Mouse (Mus musculus): ENCODE measurements at regions not wholly inside any gene's neighbourhood (a gene's known extent, or its start where the extent isn't known, plus 50 kb on each side); places are given as distances from the start of the nearest gene placed in this dataset.

DNA sequence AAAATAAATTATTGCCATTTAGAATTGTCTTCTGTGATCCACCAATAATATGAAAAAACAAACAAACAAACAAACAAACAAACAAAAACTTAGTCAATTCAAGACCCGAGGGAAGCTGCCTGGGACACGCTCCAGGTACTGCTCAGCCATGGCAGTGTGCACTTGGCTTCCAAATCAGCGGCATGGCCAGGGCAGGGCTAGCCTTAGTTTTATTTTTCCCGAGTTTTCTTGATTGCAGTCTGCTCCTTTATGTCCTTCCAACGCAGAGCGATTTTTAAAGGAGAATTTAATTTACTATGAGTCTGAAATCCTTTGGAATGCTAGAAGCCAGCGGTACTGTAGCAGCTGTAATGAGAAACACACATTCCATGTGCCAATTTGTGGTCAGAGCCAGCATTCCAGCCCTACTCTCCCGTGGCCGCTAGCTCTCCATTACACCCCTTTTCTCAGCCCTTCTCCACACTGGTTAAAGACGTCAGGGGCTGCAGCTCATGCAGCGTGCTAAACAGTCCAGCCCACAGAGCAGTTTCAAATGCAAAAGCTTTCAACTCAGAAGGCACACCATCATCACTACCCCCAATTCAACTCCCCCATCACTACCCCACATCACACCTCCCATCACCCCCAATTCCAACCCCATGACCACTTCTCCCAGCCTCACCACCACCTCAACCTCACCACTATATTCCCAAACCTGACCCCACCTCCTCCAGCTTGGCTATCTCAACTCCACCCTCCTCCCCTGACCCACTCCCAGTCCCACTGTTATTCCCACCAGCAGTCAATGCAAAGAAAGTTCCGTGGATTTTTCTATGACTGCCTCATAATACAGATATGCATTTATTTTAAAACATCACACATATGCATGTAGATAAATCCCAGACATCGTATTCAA lies 187.9 kb upstream of the Gas1 start:
- DNase-seq (ENCODE audit: low read depth, low spot score): no peak

DNA sequence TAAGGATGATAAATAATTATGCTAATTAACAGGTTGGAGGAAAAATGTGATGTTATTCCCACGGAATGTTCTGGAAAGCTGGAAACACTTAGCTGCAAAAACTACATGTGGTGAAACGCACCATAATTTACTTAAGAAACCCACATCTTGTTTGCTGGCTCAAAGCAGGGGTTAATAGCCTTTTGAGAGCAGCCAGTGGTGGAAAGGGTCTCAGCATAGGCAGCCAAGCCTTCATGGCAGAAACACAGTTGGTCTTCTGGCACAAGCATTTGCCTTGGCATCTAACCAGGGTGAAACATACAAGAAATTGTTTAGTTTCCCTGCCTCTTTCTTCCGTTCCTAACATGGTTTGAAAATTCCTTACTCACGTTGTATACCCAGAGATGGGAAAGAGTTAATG lies 192.1 kb upstream of the Gas1 start:
- DNase-seq (ENCODE audit: low read depth, low spot score): no peak

DNA sequence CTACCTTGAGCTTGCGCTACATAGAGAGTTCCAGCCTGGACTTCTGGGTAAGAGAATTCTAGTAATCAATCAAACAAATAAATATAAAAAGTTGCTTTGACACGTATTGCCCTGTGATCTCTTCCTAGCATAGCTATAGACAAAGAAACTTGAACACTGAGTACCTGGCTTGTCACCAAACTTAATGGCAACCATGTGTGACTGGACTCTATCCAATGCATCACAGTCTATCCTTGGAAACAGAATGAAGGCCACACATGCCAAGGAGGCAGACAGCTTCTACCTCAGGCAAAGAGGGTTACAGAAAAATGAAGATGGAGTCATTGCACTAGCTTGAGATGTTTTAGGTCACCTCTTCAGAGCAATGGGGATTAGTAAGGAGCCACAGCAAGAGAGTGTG lies 194.5 kb upstream of the Gas1 start:
- no peak for DNase-seq (ENCODE audit: low read depth, low spot score)

DNA sequence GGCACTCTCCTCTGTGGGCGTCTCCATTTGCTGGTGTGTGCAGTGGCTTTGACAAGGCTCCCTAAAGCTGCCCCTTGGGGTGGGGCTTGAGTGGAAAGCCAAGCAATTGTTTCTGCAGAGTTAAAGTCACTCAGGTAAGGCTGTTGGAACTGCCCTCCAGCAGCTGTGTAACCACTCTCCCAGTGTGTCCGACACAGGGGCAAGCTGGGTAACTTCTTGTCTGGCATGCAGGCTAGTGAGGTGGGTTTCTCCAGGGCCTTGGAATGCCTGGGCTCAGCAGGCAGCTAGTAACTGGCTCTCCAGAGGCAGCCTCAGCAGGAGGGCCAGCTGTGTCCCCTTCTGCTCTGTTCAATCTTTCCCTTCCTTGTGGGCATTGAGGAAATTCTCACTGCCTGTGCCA lies 199.5 kb upstream of the Gas1 start:
- DNase-seq (ENCODE audit: low read depth, low spot score): no peak

DNA sequence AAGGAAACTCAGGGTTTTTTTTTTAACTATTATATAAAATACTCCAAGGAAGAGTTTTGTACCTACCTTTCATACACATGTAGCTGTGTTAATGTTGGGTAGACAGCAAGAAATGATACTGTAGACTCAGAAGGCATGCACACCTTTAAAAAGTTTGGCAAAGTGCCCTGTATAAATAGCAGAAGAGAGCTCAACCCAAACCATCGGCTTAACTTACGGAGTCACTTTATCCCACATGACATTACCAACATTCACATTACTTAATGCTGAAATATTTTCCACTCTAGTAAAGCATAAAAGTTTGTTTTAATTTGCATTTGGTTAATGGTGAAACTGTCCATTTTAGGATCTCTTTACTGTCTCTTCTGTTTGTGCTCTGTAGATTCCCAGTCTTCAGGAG lies 205.7 kb upstream of the Gas1 start:
- no peak for DNase-seq (ENCODE audit: low read depth, low spot score)

DNA sequence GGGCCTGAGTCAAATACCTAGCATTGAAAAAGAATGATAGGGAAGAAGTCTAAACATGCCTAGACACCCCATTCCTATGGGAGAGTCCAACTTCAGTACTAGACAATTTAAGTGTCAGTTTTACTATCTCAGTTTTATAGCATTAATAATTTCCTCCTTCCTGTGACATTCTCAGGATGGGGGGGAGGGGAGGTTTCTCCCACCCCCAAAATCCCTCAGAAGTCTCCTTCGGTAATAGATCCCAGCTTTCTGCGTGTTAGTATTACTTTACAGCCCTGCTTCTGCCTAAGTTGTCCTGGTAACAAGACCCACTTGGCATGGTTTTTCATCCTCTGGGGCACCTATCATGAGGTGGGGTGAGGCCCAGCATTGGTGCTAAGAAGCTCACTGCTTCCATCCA lies 202.9 kb upstream of the Dapk1 start:
- no peak for DNase-seq (ENCODE audit: low read depth, low spot score)

DNA sequence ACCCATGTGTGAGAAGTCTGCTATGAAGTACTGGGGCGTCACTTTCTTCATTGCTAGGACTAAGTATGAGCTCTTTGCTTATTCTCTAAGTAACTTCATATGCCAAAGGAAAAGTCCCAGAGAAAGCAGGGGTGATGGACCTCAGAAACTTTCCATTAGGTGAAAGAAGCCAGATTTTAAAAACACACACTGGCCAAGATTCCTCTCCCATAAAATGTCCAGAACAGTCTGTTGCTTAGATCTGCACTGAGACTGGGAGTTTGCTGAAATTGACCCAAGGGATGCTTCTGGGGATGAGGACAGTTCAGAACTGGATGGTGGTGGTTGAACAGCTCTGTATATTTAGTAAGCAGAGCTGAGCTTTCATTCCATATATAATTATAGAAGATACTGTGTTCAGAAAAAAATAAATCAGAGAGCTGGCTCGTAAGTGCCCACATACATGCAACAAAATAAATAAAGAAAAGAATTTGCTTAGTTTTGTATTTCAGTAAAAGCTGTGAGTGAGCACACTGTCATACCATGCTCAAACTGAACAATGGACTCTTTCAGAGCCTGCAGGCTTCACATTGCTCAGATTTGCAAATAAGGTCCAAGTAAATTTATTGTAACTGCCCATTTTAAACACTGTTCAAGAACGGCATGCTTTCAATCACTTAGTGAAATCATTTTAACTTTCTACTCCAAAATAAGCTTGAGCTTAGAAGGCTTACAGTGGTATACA lies 200.8 kb upstream of the Dapk1 start:
- no peak for DNase-seq (ENCODE audit: low read depth, low spot score)

DNA sequence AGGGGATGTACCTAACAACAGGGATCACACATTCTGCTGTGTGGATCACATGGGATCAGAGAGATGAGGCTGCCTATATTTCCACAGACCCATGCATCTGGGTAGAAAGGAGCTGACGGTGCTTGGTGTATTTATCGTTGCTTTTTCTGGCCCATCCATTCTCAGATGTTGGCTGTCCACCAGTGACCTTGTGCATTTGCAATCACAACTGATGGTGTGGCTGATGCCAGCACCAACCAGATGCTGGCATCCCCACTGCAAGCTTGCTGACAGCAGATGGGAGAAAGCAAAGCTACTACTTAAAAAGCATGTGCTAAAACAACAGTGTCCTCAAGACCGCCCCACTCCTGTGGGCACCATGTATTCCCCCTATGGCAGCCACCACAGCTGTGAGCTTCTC lies 198.3 kb upstream of the Dapk1 start:
- no peak for DNase-seq (ENCODE audit: low read depth, low spot score)

DNA sequence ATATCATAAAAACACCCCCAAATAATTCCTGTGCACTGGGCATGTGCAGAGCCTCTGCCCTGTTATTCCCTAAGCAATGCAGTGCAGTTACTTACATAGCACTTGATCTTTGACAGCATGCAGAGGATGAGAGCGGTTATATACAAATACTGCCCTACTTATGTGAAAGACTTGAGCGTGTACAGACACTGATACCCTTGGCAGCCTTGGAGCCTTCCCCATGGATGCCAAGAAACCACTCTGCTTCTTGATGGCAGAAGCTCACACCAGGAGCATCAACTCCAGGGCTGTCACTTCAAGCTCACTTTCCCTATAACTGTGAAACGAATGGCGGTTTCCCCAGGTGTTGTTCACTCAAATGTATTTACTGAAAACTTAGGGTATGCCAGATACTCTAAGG lies 194.4 kb upstream of the Dapk1 start:
- no peak for DNase-seq (ENCODE audit: low read depth, low spot score)

DNA sequence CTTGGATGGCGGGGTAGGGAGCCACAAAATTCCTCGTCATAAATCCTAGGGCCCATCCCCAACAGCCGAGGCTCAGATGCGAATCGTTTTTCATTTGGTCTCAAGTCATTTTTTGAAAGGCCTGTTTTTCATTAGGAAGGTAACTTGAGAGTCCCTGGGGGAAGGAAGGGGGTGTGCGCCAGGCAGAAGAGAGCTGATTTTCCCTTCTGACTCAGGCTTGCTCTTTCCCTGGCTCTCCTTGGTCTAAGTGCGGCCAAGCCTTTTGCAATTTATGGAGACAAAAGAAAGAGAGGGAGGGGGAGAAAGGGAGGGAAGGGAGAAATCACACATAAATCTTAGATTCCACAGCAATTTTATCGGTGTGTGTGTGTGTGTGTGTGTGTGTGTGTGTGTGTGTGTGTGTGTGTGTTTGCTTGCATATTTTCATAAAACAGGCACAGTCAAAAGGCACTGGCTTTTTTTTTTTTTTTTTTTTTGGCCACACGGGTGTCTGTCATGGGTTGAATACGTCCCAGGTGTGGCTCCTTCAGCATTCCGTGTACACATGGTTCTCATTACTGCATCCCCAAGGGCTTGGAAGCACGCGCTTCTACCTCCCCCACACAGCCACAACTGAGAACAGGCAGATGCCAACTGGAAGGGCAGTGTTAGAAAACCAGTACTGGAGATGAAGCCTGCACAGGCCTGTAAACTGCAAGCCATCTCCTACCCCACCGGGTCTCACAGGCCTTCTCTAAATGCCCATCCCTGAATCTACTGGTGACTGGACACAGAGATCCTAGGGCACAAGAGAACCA lies 191.8 kb upstream of the Dapk1 start:
- no peak for DNase-seq (ENCODE audit: low read depth, low spot score)

DNA sequence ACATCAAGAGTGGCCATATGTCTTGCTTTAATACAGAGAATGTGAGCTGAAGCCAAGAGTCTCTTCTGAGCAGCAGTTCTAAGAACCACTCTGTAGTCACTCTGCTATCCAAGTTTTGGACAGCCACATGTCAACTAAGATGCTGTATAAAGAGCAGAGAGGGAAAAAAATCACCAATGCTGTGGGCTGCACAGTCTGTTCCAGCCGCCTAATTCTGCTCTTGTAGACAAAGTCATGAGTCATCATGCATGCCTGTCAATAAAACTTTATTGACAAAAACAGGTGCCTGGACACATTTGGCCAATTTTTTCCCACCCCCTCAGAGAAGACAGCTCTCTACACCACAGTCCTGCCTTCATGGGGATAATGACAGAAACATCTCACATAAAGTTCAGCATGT lies 185.7 kb upstream of the Dapk1 start:
- DNase-seq (ENCODE audit: low read depth, low spot score): no peak

DNA sequence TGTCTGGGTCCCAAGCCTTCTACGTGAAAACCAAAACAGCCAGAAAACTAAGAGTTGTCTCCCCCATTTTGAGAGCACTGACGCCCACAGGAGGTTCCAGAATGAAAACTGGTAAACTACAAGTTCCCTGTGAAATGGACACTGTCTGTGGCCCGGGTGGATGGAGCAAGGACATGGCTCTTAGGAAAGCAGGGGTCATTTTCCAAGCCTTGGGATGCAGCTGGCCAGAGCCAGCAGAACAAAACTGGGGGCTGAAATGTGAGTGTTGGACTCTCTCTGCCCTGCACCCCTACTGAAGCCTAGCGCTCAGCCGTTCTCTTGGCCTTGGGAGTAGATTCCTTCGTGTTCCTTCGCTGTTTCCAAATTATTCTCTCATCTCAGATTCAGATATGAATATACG lies 184.7 kb upstream of the Dapk1 start:
- no peak for DNase-seq (ENCODE audit: low read depth, low spot score)

DNA sequence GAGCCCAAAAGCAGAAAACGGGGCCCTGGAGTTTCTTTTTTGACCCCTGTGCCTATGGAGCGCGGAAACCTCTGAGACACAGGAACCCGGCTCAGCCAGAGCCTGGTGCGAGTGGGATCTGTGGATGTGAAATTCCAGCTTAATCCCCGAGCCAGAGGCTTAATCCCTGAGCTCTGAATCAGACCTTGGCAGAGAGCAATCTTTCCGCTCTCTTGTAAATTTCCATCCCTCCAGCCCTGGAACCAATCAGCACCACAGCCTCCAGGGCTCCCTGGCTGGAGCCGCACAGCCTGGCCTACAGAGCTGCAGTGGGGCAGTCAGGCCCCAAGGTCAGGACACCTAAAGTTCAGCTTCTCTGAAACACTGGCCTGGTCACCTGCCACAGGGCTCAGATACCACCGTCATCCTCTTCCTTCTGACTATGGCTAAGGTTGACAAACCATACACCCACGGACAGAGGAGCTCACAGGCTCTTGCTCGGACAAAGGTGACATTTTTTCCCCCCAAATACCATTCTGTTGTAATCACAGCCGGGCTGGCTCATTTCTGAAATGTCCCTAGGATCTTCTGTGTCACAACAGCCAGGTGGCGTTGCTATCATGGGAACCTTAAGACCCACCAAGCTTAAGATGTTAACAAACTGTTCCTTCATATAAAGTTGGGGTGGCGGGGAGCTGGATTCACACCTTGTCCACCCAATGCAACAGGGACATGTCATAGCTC lies 184.2 kb upstream of the Dapk1 start:
- no peak for DNase-seq (ENCODE audit: low read depth, low spot score)

DNA sequence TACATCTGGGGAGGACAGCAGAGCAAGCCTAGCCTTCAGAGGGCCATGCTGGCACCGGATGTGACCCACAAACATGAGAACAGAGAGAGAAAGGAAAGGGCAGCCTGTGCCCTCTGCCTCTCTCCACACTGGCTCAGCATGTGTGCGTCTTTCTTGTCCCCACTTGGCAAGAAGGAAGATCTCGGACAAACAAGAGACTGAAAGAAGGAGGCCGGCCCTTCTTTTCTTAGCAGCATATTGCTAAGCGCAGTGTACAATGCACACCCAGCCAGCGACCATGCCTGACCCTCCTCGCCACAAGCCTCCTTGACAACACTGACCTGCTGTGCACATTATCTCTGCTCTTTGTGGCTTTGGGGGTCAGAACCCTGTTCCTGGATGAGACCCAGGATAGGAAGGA lies 181.4 kb upstream of the Dapk1 start:
- no peak for DNase-seq (ENCODE audit: low read depth, low spot score)

DNA sequence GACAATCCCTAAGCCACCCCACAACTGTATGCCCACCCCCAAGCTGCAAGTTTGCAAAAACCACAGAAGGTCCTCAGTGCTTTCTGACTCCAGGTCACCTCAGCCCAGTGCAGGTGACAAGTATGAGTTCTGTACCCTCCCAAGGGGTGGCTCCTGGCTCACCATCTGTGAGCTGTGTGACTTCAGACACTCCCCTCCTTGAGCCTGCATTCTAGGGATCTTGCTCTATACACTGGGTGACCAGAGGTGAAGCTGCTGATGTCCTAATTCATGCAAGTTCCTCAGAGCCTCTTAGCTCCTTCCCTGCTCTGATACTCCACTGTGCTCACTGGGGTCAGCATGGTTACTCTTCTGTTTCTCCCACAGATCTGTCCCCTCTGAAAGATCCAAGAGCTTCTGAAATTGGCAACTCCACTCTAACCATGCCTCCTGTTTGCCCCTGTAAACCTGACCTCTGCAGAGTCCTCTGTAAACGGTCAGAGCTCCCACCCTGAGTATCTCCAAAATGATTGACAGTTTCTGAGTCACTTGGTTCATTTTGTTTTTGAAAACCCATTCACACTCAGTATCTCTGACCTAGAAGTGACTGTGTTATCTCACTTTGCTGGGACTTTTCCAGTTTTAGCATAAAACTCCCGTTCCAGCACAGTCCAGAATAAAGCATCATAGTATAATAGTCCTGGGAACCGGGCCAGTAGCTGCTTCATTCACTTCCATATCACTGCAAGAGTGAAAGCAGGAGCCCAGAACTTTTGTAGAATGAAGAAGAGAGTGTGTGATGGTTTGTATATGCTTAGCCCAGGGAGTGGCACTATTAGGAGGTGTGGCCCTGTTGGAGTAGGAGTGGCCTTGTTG lies 180.7 kb upstream of the Dapk1 start:
- no peak for DNase-seq (ENCODE audit: low read depth, low spot score)

DNA sequence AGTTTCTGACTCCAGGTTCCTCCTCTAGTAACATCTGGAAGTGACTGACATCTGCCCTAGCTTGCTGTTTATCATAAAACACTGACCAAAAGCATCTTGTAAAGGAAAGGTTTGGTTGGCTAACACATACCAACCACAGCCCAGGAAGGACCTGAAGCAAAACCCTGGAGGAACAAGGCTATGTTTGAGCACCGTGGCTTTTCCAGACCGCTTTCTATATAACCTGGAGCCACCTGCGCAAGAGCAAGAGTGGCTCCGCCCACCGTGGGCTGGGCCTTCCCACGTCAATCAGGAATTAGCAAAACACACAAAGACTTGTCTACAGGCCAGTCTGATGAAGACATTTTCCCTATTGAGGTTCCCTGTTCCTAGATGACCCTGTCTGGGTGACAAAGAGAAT lies 177.5 kb upstream of the Dapk1 start:
- DNase-seq (ENCODE audit: low read depth, low spot score): no peak

DNA sequence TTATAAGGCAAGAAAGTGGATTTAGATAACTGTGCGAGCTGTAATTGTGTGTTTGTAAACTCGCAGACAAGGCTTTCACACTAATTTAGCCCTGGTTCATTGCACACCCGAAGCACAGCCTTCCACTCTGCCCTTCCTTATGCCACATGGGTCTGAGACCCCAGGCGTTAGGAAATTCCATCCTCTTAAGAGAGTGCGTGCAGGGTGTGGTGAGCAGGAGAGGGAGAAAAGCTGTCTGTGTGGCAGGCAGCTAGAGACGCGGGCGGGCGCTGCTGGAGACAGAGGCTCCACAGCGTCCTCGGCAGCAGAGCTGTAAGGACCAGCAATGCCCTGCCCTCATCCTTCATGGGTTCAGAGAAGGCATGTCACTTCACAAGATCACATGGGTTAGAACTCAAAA lies 176.6 kb upstream of the Dapk1 start:
- no peak for DNase-seq (ENCODE audit: low read depth, low spot score)

DNA sequence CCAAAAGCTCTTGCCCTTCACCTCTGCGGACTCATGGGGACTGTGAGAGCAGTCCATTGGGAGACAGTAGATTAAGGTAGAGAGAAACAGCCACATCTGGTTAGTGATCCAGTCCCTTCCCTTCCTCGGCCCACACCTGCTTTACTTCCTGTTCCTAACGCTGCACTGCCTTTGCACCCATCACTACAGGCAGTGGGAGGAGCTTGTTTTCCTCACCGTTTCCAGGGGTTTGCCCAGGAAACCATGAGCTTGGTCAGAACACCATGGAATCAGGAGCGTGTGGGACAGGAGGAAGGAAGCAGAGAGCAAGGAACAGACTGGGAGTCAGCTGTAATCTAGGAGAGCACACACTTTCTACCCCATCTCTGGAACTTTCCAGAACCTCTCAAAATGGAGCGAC lies 176.2 kb upstream of the Dapk1 start:
- no peak for DNase-seq (ENCODE audit: low read depth, low spot score)

DNA sequence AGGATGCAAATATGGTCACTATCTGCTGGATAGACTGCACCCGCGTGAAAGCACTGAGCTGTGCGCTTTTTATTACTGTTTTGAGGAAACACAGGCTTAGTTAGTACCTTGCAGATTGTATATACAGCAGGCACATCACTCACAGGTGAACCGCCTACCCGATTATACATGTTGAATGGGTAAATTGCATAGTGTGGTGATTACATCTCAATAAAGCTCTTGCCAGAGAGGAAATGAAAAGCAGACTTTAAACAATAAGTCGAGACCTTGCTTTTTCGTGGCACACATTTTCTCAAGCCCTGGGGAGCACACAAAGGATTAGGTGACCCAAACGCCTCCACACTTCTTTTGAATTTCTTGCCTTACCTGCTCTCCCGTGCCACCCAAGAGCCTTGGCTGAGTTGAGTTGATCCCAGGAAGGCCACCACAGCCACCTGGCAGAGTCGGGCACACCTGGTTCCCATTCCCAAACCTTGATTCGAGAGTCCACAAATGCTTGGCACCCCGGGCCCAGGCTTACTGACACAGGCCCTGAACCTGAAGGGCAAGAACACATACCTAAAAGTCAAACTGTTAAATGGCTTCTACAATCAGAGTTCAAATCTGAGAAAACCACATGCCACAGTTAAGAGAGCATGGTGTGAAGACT lies 175.4 kb upstream of the Dapk1 start:
- no peak for DNase-seq (ENCODE audit: low read depth, low spot score)

DNA sequence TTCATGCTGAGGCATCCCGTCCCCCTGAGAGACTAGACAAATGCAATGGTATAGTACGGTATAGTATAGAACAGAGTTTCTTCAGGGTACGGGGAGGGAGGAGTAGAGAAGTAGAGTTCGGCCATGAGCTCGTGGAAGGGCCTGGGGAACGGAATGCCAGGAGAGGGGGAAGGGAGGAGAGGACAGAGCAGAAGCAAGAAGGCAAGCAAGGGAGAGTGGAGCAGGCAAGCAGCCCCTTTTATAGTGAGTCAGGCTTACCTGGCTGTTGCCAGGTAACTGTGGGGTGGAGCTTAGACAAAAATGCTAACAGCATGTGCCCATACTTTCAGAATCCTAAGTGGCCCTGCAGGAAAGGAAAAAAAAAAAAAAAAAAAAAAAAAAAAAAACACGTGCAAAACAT lies 174.7 kb upstream of the Dapk1 start:
- no peak for DNase-seq (ENCODE audit: low read depth, low spot score)
